Mouse (Mus musculus): Measurements from ENCODE around the gene Ube2g1. TPM values are rescaled to one million over a fixed set of nuclear protein-coding genes. Genes with fewer than 3 reads are reported as not detected.

The Ube2g1 gene
- 9.6 and 11.3 TPM in 2 replicates for polyA plus RNA-seq (2012; rRNA removed; ENCODE audit: low replicate concordance)

GRCm38 (mm10) chr11:72606694-72607407, at the start of gene Ube2g1:
Ube2g1 (plus strand) TSS chr11:72607283.

GRCm38 (mm10) chr11:72689551-72690510, 82.7 kb downstream of the Ube2g1 start, which contains the start of gene Ankfy1:
Ankfy1 (plus strand) TSS chr11:72690006.

Other genes starting within 250 kb of the Ube2g1 start
- gene Tekt1, start 244.8 kb upstream of the Ube2g1 start, polyA plus RNA-seq (2012; rRNA removed; ENCODE audit: low replicate concordance), result 0.10 and 0.19 TPM in 2 replicates
- 5.4 and 45.0 TPM in 2 replicates for gene Smtnl2, start 195.6 kb upstream of the Ube2g1 start, polyA plus RNA-seq (2012; rRNA removed; ENCODE audit: low replicate concordance)
- 3.4 and 4.8 TPM in 2 replicates for gene Ggt6, start 171.8 kb upstream of the Ube2g1 start, polyA plus RNA-seq (2012; rRNA removed; ENCODE audit: low replicate concordance)
- gene Mybbp1a, start 165.9 kb upstream of the Ube2g1 start, polyA plus RNA-seq (2012; rRNA removed; ENCODE audit: low replicate concordance), result 42.3 TPM in 2 replicates
- 65.4 and 71.9 TPM in 2 replicates for gene Spns2, start 117.4 kb upstream of the Ube2g1 start, polyA plus RNA-seq (2012; rRNA removed; ENCODE audit: low replicate concordance)
- gene Spns3, start 56.8 kb upstream of the Ube2g1 start, polyA plus RNA-seq (2012; rRNA removed; ENCODE audit: low replicate concordance), result 7.9 and 12.3 TPM in 2 replicates
- gene Ankfy1, start 82.7 kb downstream of the Ube2g1 start, polyA plus RNA-seq (2012; rRNA removed; ENCODE audit: low replicate concordance), result 23.9 and 39.5 TPM in 2 replicates
- 5.8 and 13.3 TPM in 2 replicates for gene Cyb5d2, start 188.9 kb downstream of the Ube2g1 start, polyA plus RNA-seq (2012; rRNA removed; ENCODE audit: low replicate concordance)
- gene Zzef1, start 188.9 kb downstream of the Ube2g1 start, polyA plus RNA-seq (2012; rRNA removed; ENCODE audit: low replicate concordance), result 25.9 and 28.1 TPM in 2 replicates